Mouse (Mus musculus) heart, postnatal 4 days (tissue): ENCODE results near the gene Ltbp1. TPM values are rescaled to one million over a fixed set of nuclear protein-coding genes. Genes with fewer than 3 reads are reported as not detected.

Experiments
- DNase-seq: peaks from one replicate; pipeline ENCODE4 v3.0.0; 2021
- total RNA-seq, 2 experiments: library from RNA; stranded (reverse); gene quantifications; 2 replicates each; pipeline ENCODE4 v1.2.3; 2021

Ltbp1 gene
- total RNA-seq, 2 experiments from 2014 or later: 63.8 to 67.0 TPM

GRCm38 (mm10) chr17:75307070-75308011, 302.0 kb downstream of the Ltbp1 start:
- DNase-seq: no peak

GRCm38 (mm10) chr17:75317106-75317505, 311.7 kb downstream of the Ltbp1 start:
- DNase-seq: peak; percentile 21

GRCm38 (mm10) chr17:75323229-75323628, 317.9 kb downstream of the Ltbp1 start:
- no peak for DNase-seq

- DNase-seq: no peak
These were observed 318.4 kb downstream of the Ltbp1 start for GRCm38 (mm10) chr17:75323766-75324165.

GRCm38 (mm10) chr17:75328102-75328639, 322.8 kb downstream of the Ltbp1 start:
- no peak for DNase-seq

- DNase-seq: no peak
These were observed 325.0 kb downstream of the Ltbp1 start for GRCm38 (mm10) chr17:75330366-75330765.

GRCm38 (mm10) chr17:75331421-75331951, 326.1 kb downstream of the Ltbp1 start:
- no peak for DNase-seq

- no peak for DNase-seq
These were observed 326.9 kb downstream of the Ltbp1 start for GRCm38 (mm10) chr17:75332289-75332688.

- DNase-seq: no peak
These were observed 327.6 kb downstream of the Ltbp1 start for GRCm38 (mm10) chr17:75333011-75333410.

- DNase-seq: no peak
These were observed 328.4 kb downstream of the Ltbp1 start for GRCm38 (mm10) chr17:75333759-75334158.

- DNase-seq: no peak
These were observed 330.3 kb downstream of the Ltbp1 start for GRCm38 (mm10) chr17:75335649-75336048.

- no peak for DNase-seq
These were observed 335.9 kb downstream of the Ltbp1 start for GRCm38 (mm10) chr17:75341227-75341626.

- no peak for DNase-seq
These were observed 339.7 kb downstream of the Ltbp1 start for GRCm38 (mm10) chr17:75345116-75345515.

GRCm38 (mm10) chr17:75347414-75347813, 342.0 kb downstream of the Ltbp1 start:
- DNase-seq: no peak

- DNase-seq: no peak
These were observed 343.7 kb downstream of the Ltbp1 start for GRCm38 (mm10) chr17:75349109-75349508.

- no peak for DNase-seq
These were observed 344.2 kb downstream of the Ltbp1 start for GRCm38 (mm10) chr17:75349602-75350001.

- no peak for DNase-seq
These were observed 348.0 kb downstream of the Ltbp1 start for GRCm38 (mm10) chr17:75353323-75353722.

- no peak for DNase-seq
These were observed 350.1 kb downstream of the Ltbp1 start for GRCm38 (mm10) chr17:75355431-75355830.

GRCm38 (mm10) chr17:75360111-75360510, 354.7 kb downstream of the Ltbp1 start:
- no peak for DNase-seq

- no peak for DNase-seq
These were observed 361.0 kb downstream of the Ltbp1 start for GRCm38 (mm10) chr17:75366332-75366731.

GRCm38 (mm10) chr17:75367486-75368155, 362.3 kb downstream of the Ltbp1 start:
- no peak for DNase-seq

GRCm38 (mm10) chr17:75368580-75368979, 363.2 kb downstream of the Ltbp1 start:
- DNase-seq: no peak

GRCm38 (mm10) chr17:75369351-75369750, 364.0 kb downstream of the Ltbp1 start:
- DNase-seq: peak; percentile 40
